Mouse (Mus musculus) stomach, postnatal 0 days (tissue): Measurements from ENCODE around the gene Bri3.

ENCODE experiments used
- CTCF ChIP-seq: IDR thresholded peaks from 2 replicates; pipeline ENCODE4 v1.5.1; 2016; ENCODE audit warnings: antibody characterized with exemption, low read depth, mild to moderate bottlenecking, moderate library complexity
- EP300 ChIP-seq: optimal IDR thresholded peaks from 2 replicates; pipeline ENCODE3; 2016; ENCODE audit warnings: antibody characterized with exemption

DNA sequence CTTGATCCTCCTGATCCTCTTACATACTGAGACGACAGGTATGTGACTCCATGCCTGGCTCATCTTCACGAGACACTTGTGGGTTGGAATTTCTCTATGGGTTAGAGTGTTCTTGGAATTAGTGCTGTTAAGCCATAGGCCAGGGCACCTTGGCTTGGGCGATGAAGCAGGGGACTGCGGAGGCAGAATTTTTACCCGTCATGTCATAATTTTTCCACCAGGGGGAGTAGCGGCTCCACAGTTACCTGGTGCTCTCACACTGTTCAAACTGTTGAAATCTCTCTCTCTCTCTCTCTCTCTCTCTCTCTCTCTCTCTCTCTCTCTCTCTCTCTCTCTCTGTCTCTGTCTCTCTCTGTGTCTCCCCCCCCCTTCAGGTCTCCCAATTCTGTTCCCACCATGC, 143.6 kb downstream of the Bri3 start:
- TF ChIP-seq CTCF, result peak; percentile 80
- TF ChIP-seq EP300, result no peak
